Mouse (Mus musculus) MEL (cell line): Measurements from ENCODE around the gene Echs1.

Experiments used
- CTCF ChIP-seq, 3 experiments: IDR thresholded peaks in 2 of 3; conservative IDR thresholded peaks in 1 of 3; 2 replicates each; pipeline ENCODE4 v1.5.1; 2011 to 2012; ENCODE audit warnings: low read length in 3 of 3, low read depth in 2 of 3, mild to moderate bottlenecking in 2 of 3, improper control_type of control experiment in 1 of 3, inconsistent platforms in 1 of 3, mixed read lengths in 1 of 3, moderate library complexity in 1 of 3; ENCODE audit not compliant: control insufficient read depth in 1 of 3, insufficient read depth in 1 of 3, poor library complexity in 1 of 3, severe bottlenecking in 1 of 3
- POLR2A ChIP-seq, 2 experiments: IDR thresholded peaks; 2 replicates each; pipeline ENCODE4 v1.6.1; 2011 to 2012; ENCODE audit warnings: low read length in 2 of 2, mild to moderate bottlenecking in 2 of 2, control low read depth in 1 of 2, improper control_type of control experiment in 1 of 2, low read depth in 1 of 2, moderate library complexity in 1 of 2; ENCODE audit not compliant: control insufficient read depth in 1 of 2, insufficient read depth in 1 of 2, poor library complexity in 1 of 2
- TAL1 ChIP-seq: IDR thresholded peaks from 2 replicates; pipeline ENCODE4 v1.6.1; 2012; ENCODE audit warnings: mild to moderate bottlenecking, inconsistent platforms, low read length, moderate library complexity, mixed read lengths

DNA sequence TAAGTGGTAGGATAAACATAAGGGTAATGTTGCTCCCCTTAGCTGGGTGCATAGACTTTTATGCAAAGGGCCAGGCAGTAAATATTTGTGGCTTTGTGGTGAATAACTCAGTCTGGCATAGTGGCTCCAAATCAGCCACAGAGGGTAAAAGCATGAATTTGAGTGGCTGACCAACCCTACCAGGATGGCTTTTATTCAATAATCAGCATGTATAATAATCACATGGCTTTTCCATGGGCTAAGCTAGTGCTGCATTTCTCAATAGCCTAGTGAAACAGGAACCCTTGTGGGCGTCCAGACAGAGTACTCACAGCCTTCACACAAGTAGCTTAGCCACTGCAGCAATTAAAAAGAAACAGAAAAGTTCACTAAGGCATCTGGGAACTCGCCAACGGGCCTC is 4.3 kb downstream of the Echs1 start:
- TF ChIP-seq POLR2A (IDR thresholded peaks at IDR 0.05; ENCODE audit: control insufficient read depth in 1 of 2, insufficient read depth in 1 of 2, low read depth in 1 of 2, low read length in 2 of 2, poor library complexity in 1 of 2) (no peak), TAL1 (no peak), CTCF (IDR thresholded peaks at IDR 0.05 in 2 of 3, conservative IDR thresholded peaks at IDR 0.05 in 1 of 3; ENCODE audit: control insufficient read depth in 1 of 3, insufficient read depth in 1 of 3, low read depth in 2 of 3, low read length in 3 of 3, poor library complexity in 1 of 3, severe bottlenecking in 1 of 3) (no peak)
